ENCODE assay signal across 31 mouse cellular contexts in the genomic region with DNA sequence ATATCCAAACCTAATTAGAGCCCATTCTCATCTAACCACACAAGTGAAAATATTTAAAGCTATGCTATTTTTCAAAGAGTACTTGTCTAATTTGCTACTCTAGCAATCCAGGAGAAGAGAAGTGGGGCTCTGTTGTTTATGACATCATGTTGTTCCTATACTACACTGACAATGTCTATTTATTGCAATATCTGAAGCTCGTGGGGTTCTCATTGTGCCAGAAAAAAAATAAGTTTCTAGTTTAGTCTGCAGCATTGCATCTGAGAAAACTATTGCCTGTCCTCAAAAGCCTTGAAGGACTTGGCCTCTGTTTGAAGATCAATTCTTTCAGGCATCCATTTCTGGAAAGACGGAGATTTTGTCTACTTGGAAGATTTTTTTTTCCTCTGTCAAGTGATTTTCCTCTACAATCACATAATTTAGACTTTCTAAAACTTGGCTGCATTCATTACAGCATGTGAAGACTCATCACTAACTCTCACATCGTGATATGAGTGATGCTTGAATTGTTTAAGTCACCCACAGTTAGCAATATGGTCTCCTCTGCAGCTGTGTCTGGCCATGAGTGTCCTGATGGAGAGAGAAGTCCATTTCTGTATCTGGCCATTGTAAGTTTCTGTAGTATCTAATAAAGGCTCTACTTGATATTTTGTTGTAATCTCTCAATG. TPM values are rescaled to one million over a fixed set of nuclear protein-coding genes. Genes with fewer than 3 reads are reported as not detected.
"Had no signal": no experiment of that assay in that cellular context is flagged by ENCODE, and none has a peak within 500 bp of the region (broad histone marks: within the 10 kb centered on the region; RNA-seq: fewer than 3 reads in every experiment).

No protein-coding gene starts in this region.

- ATAC-seq: hindbrain, embryonic 16.5 days; inflammation-experienced regulatory T-cells, adult 6 months; intestine, embryonic 15.5 days; intestine, postnatal 0 days had no signal

- H3K9ac ChIP-seq: heart, embryonic 12.5 days; hindbrain, embryonic 12.5 days; hindbrain, embryonic 14.5 days; intestine, embryonic 15.5 days; limb, embryonic 13.5 days; limb, embryonic 15.5 days had no signal

- H3K4me3 ChIP-seq: gastrocnemius, adult 2 months; heart, embryonic 10.5 days; heart, embryonic 12.5 days; hindbrain, embryonic 10.5 days; hindbrain, embryonic 12.5 days; intestine, embryonic 15.5 days; layer of hippocampus, adult 2 months; limb, embryonic 13.5 days; limb, embryonic 15.5 days had no signal

- H3K9me3 ChIP-seq: heart, embryonic 10.5 days; heart, embryonic 12.5 days; hindbrain, embryonic 10.5 days; hindbrain, embryonic 12.5 days; intestine, embryonic 15.5 days; limb, embryonic 13.5 days; limb, embryonic 15.5 days had no signal

- H3K36me3 ChIP-seq: heart, embryonic 10.5 days; heart, embryonic 12.5 days; hindbrain, embryonic 10.5 days; hindbrain, embryonic 12.5 days; intestine, embryonic 15.5 days; limb, embryonic 13.5 days; limb, embryonic 15.5 days had no signal

- H3K27ac ChIP-seq: gastrocnemius, adult 2 months; heart, embryonic 10.5 days; hindbrain, embryonic 10.5 days; hindbrain, embryonic 12.5 days; hindbrain, embryonic 14.5 days; intestine, embryonic 15.5 days; layer of hippocampus, adult 2 months; limb, embryonic 13.5 days; limb, embryonic 15.5 days had no signal

- H3K4me2 ChIP-seq: heart, embryonic 12.5 days; hindbrain, embryonic 12.5 days; hindbrain, embryonic 14.5 days; intestine, embryonic 15.5 days; limb, embryonic 13.5 days; limb, embryonic 15.5 days had no signal

- H3K4me1 ChIP-seq: heart, embryonic 10.5 days; heart, embryonic 12.5 days; hindbrain, embryonic 10.5 days; hindbrain, embryonic 12.5 days; intestine, embryonic 15.5 days; limb, embryonic 13.5 days; limb, embryonic 15.5 days had no signal

- H3K27me3 ChIP-seq: heart, embryonic 12.5 days; hindbrain, embryonic 12.5 days; intestine, embryonic 15.5 days; limb, embryonic 13.5 days; limb, embryonic 15.5 days had no signal

- DNase-seq: gastrocnemius, adult 2 months; gastrocnemius, postnatal 10 days; gastrocnemius, postnatal 25 days; heart, adult 18-20 months; heart, postnatal 10 days; heart, postnatal 4 days; kidney, adult 18-20 months; kidney, adult 8-10 months; kidney, postnatal 10 days; kidney, postnatal 25 days; kidney, postnatal 4 days; left cerebral cortex, postnatal 4 days had no signal

RNA-seq across cellular contexts. Expression of a gene that starts 16.6 kb away (rescaled TPM):
- total RNA-seq: gastrocnemius, adult 2 months; gastrocnemius, postnatal 10 days; gastrocnemius, postnatal 25 days; gastrocnemius, postnatal 4 days; granulocyte monocyte progenitor cell, adult 5-6 weeks; heart, adult 18-20 months; heart, adult 8-10 months; heart, postnatal 10 days; heart, postnatal 25 days; heart, postnatal 4 days had no signal
- polyA plus RNA-seq: heart, embryonic 10.5 days; heart, embryonic 14.5 days; hindbrain, embryonic 10.5 days; hindbrain, embryonic 12.5 days; intestine, embryonic 15.5 days; intestine, postnatal 0 days; kidney, embryonic 14.5 days; kidney, embryonic 16.5 days had no signal
